Mouse (Mus musculus) cortical plate, adult 2 months (tissue): ENCODE measurements at regions not wholly inside any gene's neighbourhood (a gene's known extent, or its start where the extent isn't known, plus 50 kb on each side); places are given as distances from the start of the nearest gene placed in this dataset.

Experiments
- H3K27ac ChIP-seq: fragments of 200-500 bp; 2 replicates; pipeline ENCODE4 v1.5.1; 2012; ENCODE audit warnings: low read length, control low read depth, inconsistent platforms; ENCODE audit not compliant: insufficient read depth
- H3K4me1 ChIP-seq: fragments of 200-500 bp; 2 replicates; pipeline ENCODE4 v1.6.1; 2011; ENCODE audit warnings: low read length; ENCODE audit not compliant: control insufficient read depth, insufficient read depth
- H3K4me3 ChIP-seq: fragments of 200-500 bp; 2 replicates; pipeline ENCODE4 v1.5.1; 2011; ENCODE audit warnings: mild to moderate bottlenecking, low read length, control low read depth; ENCODE audit not compliant: insufficient read depth
- CTCF ChIP-seq: fragments of 200-500 bp; IDR thresholded peaks from 2 replicates; pipeline ENCODE4 v1.5.1; 2011; ENCODE audit warnings: mild to moderate bottlenecking, control low read depth, low read length; ENCODE audit not compliant: insufficient read depth; ENCODE audit errors: extremely low read depth
- POLR2A ChIP-seq: fragments of 200-500 bp; IDR thresholded peaks from 2 replicates; pipeline ENCODE4 v1.6.1; 2011; ENCODE audit warnings: mild to moderate bottlenecking, low read length, control low read depth; ENCODE audit not compliant: insufficient read depth; ENCODE audit errors: extremely low read depth

GRCm38 (mm10) chr4:105937587-105937986 lies 147.9 kb downstream of the Gm12728 start:
- Histone ChIP-seq H3K27ac (peak overlapping the region; percentile 14), H3K4me3 (no peak overlapping the region), H3K4me1 (no peaks in the 10 kb centered on the region)
- TF ChIP-seq CTCF (no peak), POLR2A (no peak)

- H3K27ac ChIP-seq: no peak overlapping the region
- no peak overlapping the region for H3K4me3 ChIP-seq
- H3K4me1 ChIP-seq: no peaks in the 10 kb centered on the region
- TF ChIP-seq POLR2A (no peak), CTCF (no peak)
Observed at GRCm38 (mm10) chr4:105938886-105939285, 149.2 kb downstream of the Gm12728 start.

- TF ChIP-seq CTCF (no peak), POLR2A (no peak)
- Histone ChIP-seq H3K27ac (no peak overlapping the region), H3K4me1 (no peaks in the 10 kb centered on the region), H3K4me3 (no peak overlapping the region)
Observed at GRCm38 (mm10) chr4:105939636-105940199, 150.0 kb downstream of the Gm12728 start.

GRCm38 (mm10) chr4:105940891-105941290 lies 151.2 kb downstream of the Gm12728 start:
- Histone ChIP-seq H3K4me3 (no peak overlapping the region), H3K4me1 (no peaks in the 10 kb centered on the region), H3K27ac (no peak overlapping the region)
- TF ChIP-seq CTCF (no peak), POLR2A (no peak)

GRCm38 (mm10) chr4:105941785-105942184 lies 152.1 kb downstream of the Gm12728 start:
- no peak for TF ChIP-seq POLR2A
- peak; percentile 67 for TF ChIP-seq CTCF
- Histone ChIP-seq H3K27ac (no peak overlapping the region), H3K4me3 (no peak overlapping the region), H3K4me1 (no peaks in the 10 kb centered on the region)

- H3K4me1 ChIP-seq: no peaks in the 10 kb centered on the region
- no peak overlapping the region for H3K4me3 ChIP-seq
- TF ChIP-seq CTCF (no peak), POLR2A (no peak)
- H3K27ac ChIP-seq: no peak overlapping the region
Observed at GRCm38 (mm10) chr4:105944962-105945361, 155.3 kb downstream of the Gm12728 start.

- TF ChIP-seq POLR2A (no peak), CTCF (no peak)
- no peak overlapping the region for H3K4me3 ChIP-seq
- H3K27ac ChIP-seq: no peak overlapping the region
- H3K4me1 ChIP-seq: no peaks in the 10 kb centered on the region
Observed at GRCm38 (mm10) chr4:105945921-105946320, 156.3 kb downstream of the Gm12728 start.

GRCm38 (mm10) chr4:105948326-105948725 lies 158.7 kb downstream of the Gm12728 start:
- TF ChIP-seq CTCF (no peak), POLR2A (no peak)
- Histone ChIP-seq H3K4me1 (no peaks in the 10 kb centered on the region), H3K4me3 (no peak overlapping the region), H3K27ac (no peak overlapping the region)

- H3K27ac ChIP-seq: no peak overlapping the region
- no peak overlapping the region for H3K4me3 ChIP-seq
- H3K4me1 ChIP-seq: no peaks in the 10 kb centered on the region
- TF ChIP-seq CTCF (no peak), POLR2A (no peak)
Observed at GRCm38 (mm10) chr4:105952406-105952805, 162.7 kb downstream of the Gm12728 start.

GRCm38 (mm10) chr4:105956516-105956915 lies 166.8 kb downstream of the Gm12728 start:
- Histone ChIP-seq H3K27ac (no peak overlapping the region), H3K4me1 (no peaks in the 10 kb centered on the region), H3K4me3 (no peak overlapping the region)
- TF ChIP-seq CTCF (no peak), POLR2A (no peak)

- H3K4me3 ChIP-seq: no peak overlapping the region
- TF ChIP-seq POLR2A (no peak), CTCF (no peak)
- H3K4me1 ChIP-seq: no peaks in the 10 kb centered on the region
- H3K27ac ChIP-seq: no peak overlapping the region
Observed at GRCm38 (mm10) chr4:105958331-105958730, 168.7 kb downstream of the Gm12728 start.

GRCm38 (mm10) chr4:105961686-105962360 lies 172.2 kb downstream of the Gm12728 start:
- TF ChIP-seq POLR2A: no peak
- TF ChIP-seq CTCF: no peak
- Histone ChIP-seq H3K27ac (no peak overlapping the region), H3K4me1 (no peaks in the 10 kb centered on the region), H3K4me3 (no peak overlapping the region)
